Mouse (Mus musculus) testis, adult 2 months (tissue): Measurements from ENCODE around the gene Pmis2. TPM values are rescaled to one million over a fixed set of nuclear protein-coding genes. Genes with fewer than 3 reads are reported as not detected.
A peak's percentile ranks its signal among the peaks of the same experiment; 100 is the strongest.

Experiments used
- H3K27ac ChIP-seq: fragments of 200-500 bp; 2 replicates; pipeline ENCODE4 v1.5.1; 2012; ENCODE audit warnings: low read depth, low read length; ENCODE audit not compliant: control insufficient read depth, insufficient read depth
- H3K27me3 ChIP-seq: fragments of 200-500 bp; 2 replicates; pipeline ENCODE4 v1.6.1; 2012; ENCODE audit warnings: mild to moderate bottlenecking, low read length, moderate library complexity; ENCODE audit not compliant: control insufficient read depth, insufficient read depth
- H3K36me3 ChIP-seq: fragments of 200-500 bp; 2 replicates; pipeline ENCODE4 v1.6.1; 2012; ENCODE audit warnings: mild to moderate bottlenecking, low read length; ENCODE audit not compliant: control insufficient read depth, insufficient read depth
- H3K4me1 ChIP-seq: fragments of 200-500 bp; 2 replicates; pipeline ENCODE4 v1.6.1; 2012; ENCODE audit warnings: low read length; ENCODE audit not compliant: control insufficient read depth, insufficient read depth
- H3K4me3 ChIP-seq: fragments of 200-500 bp; 2 replicates; pipeline ENCODE4 v1.5.1; 2012; ENCODE audit warnings: low read depth, mild to moderate bottlenecking, low read length, moderate library complexity, mixed read lengths; ENCODE audit not compliant: control insufficient read depth
- CTCF ChIP-seq: fragments of 200-500 bp; IDR thresholded peaks from 2 replicates; pipeline ENCODE4 v1.5.1; 2012; ENCODE audit warnings: low read depth, mild to moderate bottlenecking, inconsistent platforms, low read length, moderate library complexity; ENCODE audit not compliant: control insufficient read depth, insufficient read depth, insufficient replicate concordance
- POLR2A ChIP-seq: fragments of 200-500 bp; IDR thresholded peaks from 2 replicates; pipeline ENCODE4 v1.6.1; 2012; ENCODE audit warnings: low read depth, mild to moderate bottlenecking, inconsistent platforms, low read length, moderate library complexity; ENCODE audit not compliant: control insufficient read depth
- polyA plus RNA-seq: library from polyadenylated mRNA; depleted of rRNA; stranded (reverse); fragments of >200 nt; gene quantifications from 2 replicates; pipeline ENCODE4 v1.2.3, GENCODE M21; 2012

Pmis2 gene
- polyA plus RNA-seq, 1 experiment = 177 TPM

- TF ChIP-seq POLR2A = no peak
- no peak; the same call in 1 of the 2 replicates for TF ChIP-seq CTCF
- Histone ChIP-seq H3K36me3 (no peaks in the 10 kb centered on the region), H3K27me3 (no peaks in the 10 kb centered on the region), H3K27ac (peak within 1 kb of the TSS; percentile 83), H3K4me1 (peaks cover 5% of the 10 kb centered on the region), H3K4me3 (peak within 1 kb of the TSS; percentile 84)
Measured at GRCm38 (mm10) chr7:30698589-30698988, 27.2 kb upstream of the Pmis2 start, which contains the start of gene 2200002J24Rik. Gene 2200002J24Rik (plus strand): TSS chr7:30698926.

- H3K4me3 ChIP-seq = peak overlapping the region; percentile 84
- H3K27ac ChIP-seq = peak overlapping the region; percentile 35
- no peaks in the 10 kb centered on the region for H3K36me3 ChIP-seq
- H3K27me3 ChIP-seq = no peaks in the 10 kb centered on the region
- TF ChIP-seq CTCF = no peak
- TF ChIP-seq POLR2A = no peak
- H3K4me1 ChIP-seq = peaks cover 5% of the 10 kb centered on the region
Measured at GRCm38 (mm10) chr7:30698101-30698500, 26.7 kb upstream of the Pmis2 start.

GRCm38 (mm10) chr7:30688325-30688724 lies 16.9 kb upstream of the Pmis2 start:
- no peaks in the 10 kb centered on the region for H3K27me3 ChIP-seq
- no peak for TF ChIP-seq CTCF
- TF ChIP-seq POLR2A = no peak
- no peak overlapping the region for H3K27ac ChIP-seq
- no peaks in the 10 kb centered on the region; the same call in 1 of the 2 replicates for H3K4me1 ChIP-seq
- no peaks in the 10 kb centered on the region for H3K36me3 ChIP-seq
- no peak overlapping the region for H3K4me3 ChIP-seq

GRCm38 (mm10) chr7:30683425-30683824 lies 12.0 kb upstream of the Pmis2 start:
- TF ChIP-seq CTCF (no peak), POLR2A (no peak)
- Histone ChIP-seq H3K4me3 (no peak overlapping the region), H3K4me1 (no peaks in the 10 kb centered on the region; the same call in 1 of the 2 replicates), H3K36me3 (no peaks in the 10 kb centered on the region), H3K27me3 (no peaks in the 10 kb centered on the region), H3K27ac (no peak overlapping the region)

- Histone ChIP-seq H3K4me1 (no peaks in the 10 kb centered on the region), H3K4me3 (no peak overlapping the region), H3K27me3 (no peaks in the 10 kb centered on the region), H3K27ac (no peak overlapping the region; the same call in 1 of the 2 replicates), H3K36me3 (no peaks in the 10 kb centered on the region)
- no peak for TF ChIP-seq POLR2A
- no peak for TF ChIP-seq CTCF
Measured at GRCm38 (mm10) chr7:30681897-30682296, 10.5 kb upstream of the Pmis2 start.

GRCm38 (mm10) chr7:30678263-30678975 lies 7.0 kb upstream of the Pmis2 start:
- Histone ChIP-seq H3K36me3 (no peaks in the 10 kb centered on the region), H3K27me3 (no peaks in the 10 kb centered on the region), H3K27ac (no peak overlapping the region), H3K4me1 (no peaks in the 10 kb centered on the region), H3K4me3 (no peak overlapping the region)
- TF ChIP-seq CTCF (no peak), POLR2A (no peak)

- no peak for TF ChIP-seq POLR2A
- H3K36me3 ChIP-seq = no peaks in the 10 kb centered on the region
- no peak overlapping the region for H3K27ac ChIP-seq
- H3K4me3 ChIP-seq = peak overlapping the region; percentile 50
- H3K4me1 ChIP-seq = peaks cover 4% of the 10 kb centered on the region
- H3K27me3 ChIP-seq = no peaks in the 10 kb centered on the region
Measured at GRCm38 (mm10) chr7:30669229-30669628, 2.2 kb downstream of the Pmis2 start.
